Mouse (Mus musculus) CH12.LX (cell line): ENCODE measurements around the gene Ctbs. TPM values are rescaled to one million over a fixed set of nuclear protein-coding genes. Genes with fewer than 3 reads are reported as not detected.
"Not testable (repeated sequence)": the region's sequence is repeated elsewhere in the genome, so short reads cannot be mapped to it uniquely, and the experiment has no call there.

ENCODE experiments used
- DNase-seq: peaks from one replicate; pipeline ENCODE4 v3.0.0-alpha.2; 2013; ENCODE audit errors: extremely low read depth
- H3K27ac ChIP-seq: 2 replicates; pipeline ENCODE4 v1.5.1; 2012; ENCODE audit warnings: low read depth, mild to moderate bottlenecking, control low read depth, moderate library complexity; ENCODE audit not compliant: insufficient read depth
- H3K27me3 ChIP-seq: replicated peaks from 2 replicates; pipeline ENCODE3; 2012; ENCODE audit warnings: inconsistent platforms
- H3K36me3 ChIP-seq, 2 experiments: replicated peaks in 1 of 2; 2 replicates each; pipeline versions ENCODE3 to v1.6.1; 2012; ENCODE audit warnings: inconsistent platforms in 1 of 2, low read length in 1 of 2, mild to moderate bottlenecking in 1 of 2, mixed read lengths in 1 of 2, moderate library complexity in 1 of 2; ENCODE audit not compliant: control insufficient read depth in 1 of 2, insufficient read depth in 1 of 2
- H3K4me1 ChIP-seq, 2 experiments: 2 replicates each; pipeline ENCODE4 v1.6.1; 2012; ENCODE audit warnings: inconsistent platforms in 1 of 2, moderate library complexity in 1 of 2; ENCODE audit not compliant: insufficient read depth in 2 of 2, control insufficient read depth in 1 of 2
- H3K4me2 ChIP-seq: 2 replicates; pipeline ENCODE4 v1.6.1; 2012; ENCODE audit warnings: low read depth, mild to moderate bottlenecking, control low read depth; ENCODE audit not compliant: poor library complexity, insufficient read depth, severe bottlenecking
- H3K4me3 ChIP-seq, 3 experiments: fragments of 150-350 bp in 1 of 3; sonication (generic) in 1 of 3; replicated peaks in 1 of 3; 2 replicates each; pipeline versions ENCODE3 to v1.5.1; 2011 to 2012; ENCODE audit warnings: low read depth in 2 of 3, low read length in 2 of 3, mild to moderate bottlenecking in 2 of 3, moderate library complexity in 2 of 3, control low read depth in 1 of 3, improper control_type of control experiment in 1 of 3, inconsistent platforms in 1 of 3, mixed read lengths in 1 of 3; ENCODE audit not compliant: poor library complexity in 1 of 3
- H3K79me2 ChIP-seq: replicated peaks from 2 replicates; pipeline ENCODE4 v1.6.1; 2012; ENCODE audit warnings: mild to moderate bottlenecking, moderate library complexity; ENCODE audit not compliant: control insufficient read depth, poor library complexity, insufficient read depth, severe bottlenecking; ENCODE audit errors: extremely low read depth
- H3K9ac ChIP-seq: 2 replicates; pipeline ENCODE4 v1.6.1; 2012; ENCODE audit warnings: low read depth, mild to moderate bottlenecking, control low read depth, moderate library complexity; ENCODE audit not compliant: insufficient read depth
- H3K9me3 ChIP-seq: replicated peaks from 2 replicates; pipeline ENCODE3; 2012; ENCODE audit warnings: low read length, inconsistent platforms, mixed read lengths
- BHLHE40 ChIP-seq: IDR thresholded peaks from 2 replicates; pipeline ENCODE4 v1.6.1; 2011; ENCODE audit warnings: mild to moderate bottlenecking, low read depth, low read length, improper control_type of control experiment
- CHD2 ChIP-seq: IDR thresholded peaks from 2 replicates; pipeline ENCODE4 v1.6.1; 2011; ENCODE audit warnings: low read length, improper control_type of control experiment
- CTCF ChIP-seq, 2 experiments: IDR thresholded peaks in 1 of 2; conservative IDR thresholded peaks in 1 of 2; 2 replicates each; pipeline ENCODE4 v1.5.1; 2011 to 2012; ENCODE audit warnings: low read depth in 2 of 2, low read length in 2 of 2, improper control_type of control experiment in 1 of 2, inconsistent platforms in 1 of 2, mild to moderate bottlenecking in 1 of 2, moderate library complexity in 1 of 2
- GABPA ChIP-seq: IDR thresholded peaks from 2 replicates; pipeline ENCODE4 v1.6.1; 2012; ENCODE audit warnings: low read depth, low read length, improper control_type of control experiment, inconsistent platforms; ENCODE audit not compliant: insufficient replicate concordance
- HCFC1 ChIP-seq: IDR thresholded peaks from 2 replicates; pipeline ENCODE4 v1.6.1; 2012; ENCODE audit warnings: low read depth, mild to moderate bottlenecking, inconsistent platforms, low read length, improper control_type of control experiment
- KAT2A ChIP-seq: IDR thresholded peaks from 2 replicates; pipeline ENCODE4 v1.6.1; 2012; ENCODE audit warnings: low read length, improper control_type of control experiment, inconsistent platforms; ENCODE audit not compliant: insufficient replicate concordance
- MAFK ChIP-seq: IDR thresholded peaks from 2 replicates; pipeline ENCODE4 v1.6.1; 2011; ENCODE audit warnings: low read length, improper control_type of control experiment; ENCODE audit not compliant: insufficient replicate concordance
- MAZ ChIP-seq: IDR thresholded peaks from 2 replicates; pipeline ENCODE4 v1.6.1; 2012; ENCODE audit warnings: low read depth, mild to moderate bottlenecking, inconsistent platforms, low read length, improper control_type of control experiment, moderate library complexity
- NELFE ChIP-seq: IDR thresholded peaks from 2 replicates; pipeline ENCODE4 v1.6.1; 2011; ENCODE audit warnings: low read depth, low read length, improper control_type of control experiment
- PAX5 ChIP-seq: IDR thresholded peaks from 2 replicates; pipeline ENCODE4 v1.6.1; 2012; ENCODE audit warnings: low read length, inconsistent platforms, mixed read lengths
- POLR2A ChIP-seq: IDR thresholded peaks from 2 replicates; pipeline ENCODE4 v1.6.1; 2011; ENCODE audit warnings: low read depth, mild to moderate bottlenecking, improper control_type of control experiment, low read length
- RCOR1 ChIP-seq: conservative IDR thresholded peaks from 2 replicates; pipeline ENCODE4 v1.6.1; 2012; ENCODE audit warnings: low read depth, mild to moderate bottlenecking, inconsistent platforms, low read length, improper control_type of control experiment
- USF2 ChIP-seq: conservative IDR thresholded peaks from 2 replicates; pipeline ENCODE4 v1.6.1; 2011; ENCODE audit warnings: low read depth, low read length, improper control_type of control experiment
- ZKSCAN1 ChIP-seq: IDR thresholded peaks from 2 replicates; pipeline ENCODE4 v1.6.1; 2012; ENCODE audit warnings: low read depth, inconsistent platforms, low read length, improper control_type of control experiment, borderline replicate concordance
- ZMIZ1 ChIP-seq: IDR thresholded peaks from 2 replicates; pipeline ENCODE4 v1.6.1; 2012; ENCODE audit warnings: low read depth, mild to moderate bottlenecking, inconsistent platforms, low read length, improper control_type of control experiment
- dilution Hi-C: fragments of 300-500 bp; cut with MboI; formaldehyde crosslinking; loops from 2 replicates; pipeline ENCODE4 v1.14.3; 2020; ENCODE audit warnings: low sequenced_read_pairs; ENCODE audit not compliant: extremely low pct_unique_long_range_greater_than_20kb, extremely low pct_ligation_motif_present
- in situ Hi-C: fragments of 300-500 bp; cut with MboI; formaldehyde crosslinking; loops from 3 replicates; pipeline ENCODE4 v1.14.3; 2019; ENCODE audit warnings: low sequenced_read_pairs, low pct_ligation_motif_present, low pct_unique_long_range_greater_than_20kb, mixed read lengths
- polyA plus RNA-seq: library from polyadenylated mRNA; unstranded; fragments of >175 nt; gene quantifications from 2 replicates; pipeline ENCODE4 v1.2.1, GENCODE M21; 2012; ENCODE audit warnings: low read depth; ENCODE audit not compliant: insufficient read length
- total RNA-seq, 2 experiments: library from RNA; depleted of rRNA; stranded (reverse); fragments of 300-350 nt in 1 of 2; fragments of >200 nt in 1 of 2; gene quantifications; 2 replicates each; pipeline ENCODE4 v1.2.3; 2012 to 2014

Gene Ctbs
- total and polyA plus RNA-seq, 3 experiments: 21.4 to 48.8 (median 33.5) TPM

DNA sequence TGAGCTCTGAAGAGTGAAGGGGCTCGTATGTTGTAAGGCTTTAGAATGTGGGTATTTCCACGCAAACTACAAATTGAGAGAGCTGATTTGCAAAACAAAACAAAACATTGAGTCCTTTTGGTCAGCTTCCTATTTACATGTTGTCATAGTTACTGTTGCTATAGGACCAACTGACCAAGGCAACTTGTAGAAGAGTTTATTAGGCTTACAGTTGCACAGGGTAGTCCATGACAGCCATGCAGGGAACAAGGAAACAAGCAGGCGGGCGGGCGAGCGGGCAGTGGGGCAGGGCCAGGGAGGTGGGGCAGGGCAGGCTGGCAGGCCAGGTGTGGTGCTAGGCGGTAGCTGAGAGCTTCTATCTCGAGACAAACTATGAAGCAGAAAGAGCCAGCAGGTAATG, 23.1 kb upstream of the Ctbs start:
- Histone ChIP-seq H3K9me3 (no peaks in the 10 kb centered on the region), H3K4me3 (no peak overlapping the region), H3K36me3 (peaks cover 38 to 83% of the 10 kb centered on the region in 2 experiments), H3K27ac (no peak overlapping the region), H3K27me3 (no peaks in the 10 kb centered on the region), H3K4me2 (no peak overlapping the region), H3K4me1 (no peaks in the 10 kb centered on the region), H3K79me2 (no peaks in the 10 kb centered on the region), H3K9ac (no peak overlapping the region)
- no peak for TF ChIP-seq ZKSCAN1
- no peak for TF ChIP-seq MAFK
- TF ChIP-seq USF2: no peak
- no peak for TF ChIP-seq CTCF (conservative IDR thresholded peaks at IDR 0.05 in 1 of 2, IDR thresholded peaks at IDR 0.05 in 1 of 2; ENCODE audit: low read depth in 2 of 2, low read length in 2 of 2)
- TF ChIP-seq NELFE: no peak
- TF ChIP-seq BHLHE40: no peak
- TF ChIP-seq POLR2A: no peak
- no peak for DNase-seq
- in situ Hi-C loops: no loop called here
- dilution Hi-C loops: no loop called here

DNA sequence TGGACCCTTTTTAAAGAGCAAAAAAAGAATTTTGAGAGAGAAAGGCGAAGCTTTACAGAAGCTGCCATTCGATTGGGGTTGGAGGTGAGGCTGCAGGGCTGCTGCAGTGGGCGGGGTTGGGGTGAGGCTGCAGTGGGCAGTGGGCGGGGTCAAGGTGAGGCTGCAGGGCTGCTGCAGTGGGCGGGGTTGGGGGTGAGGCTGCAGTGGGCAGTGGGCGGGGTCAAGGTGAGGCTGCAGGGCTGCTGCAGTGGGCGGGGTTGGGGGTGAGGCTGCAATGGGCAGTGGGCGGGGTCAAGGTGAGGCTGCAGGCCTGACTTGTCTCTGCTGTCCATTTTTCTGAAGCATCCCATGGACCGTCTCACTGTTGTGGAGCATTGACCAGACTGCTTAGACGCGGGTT, 16.5 kb upstream of the Ctbs start:
- H3K27me3 ChIP-seq, H3K79me2 ChIP-seq, H3K27ac ChIP-seq, H3K9ac ChIP-seq, H3K9me3 ChIP-seq, dilution Hi-C loops, H3K4me3 ChIP-seq, H3K4me1 ChIP-seq, DNase-seq, in situ Hi-C loops, H3K4me2 ChIP-seq: not testable (repeated sequence)
- H3K36me3 ChIP-seq: peaks cover 43 to 85% of the 10 kb centered on the region in 2 experiments

DNA sequence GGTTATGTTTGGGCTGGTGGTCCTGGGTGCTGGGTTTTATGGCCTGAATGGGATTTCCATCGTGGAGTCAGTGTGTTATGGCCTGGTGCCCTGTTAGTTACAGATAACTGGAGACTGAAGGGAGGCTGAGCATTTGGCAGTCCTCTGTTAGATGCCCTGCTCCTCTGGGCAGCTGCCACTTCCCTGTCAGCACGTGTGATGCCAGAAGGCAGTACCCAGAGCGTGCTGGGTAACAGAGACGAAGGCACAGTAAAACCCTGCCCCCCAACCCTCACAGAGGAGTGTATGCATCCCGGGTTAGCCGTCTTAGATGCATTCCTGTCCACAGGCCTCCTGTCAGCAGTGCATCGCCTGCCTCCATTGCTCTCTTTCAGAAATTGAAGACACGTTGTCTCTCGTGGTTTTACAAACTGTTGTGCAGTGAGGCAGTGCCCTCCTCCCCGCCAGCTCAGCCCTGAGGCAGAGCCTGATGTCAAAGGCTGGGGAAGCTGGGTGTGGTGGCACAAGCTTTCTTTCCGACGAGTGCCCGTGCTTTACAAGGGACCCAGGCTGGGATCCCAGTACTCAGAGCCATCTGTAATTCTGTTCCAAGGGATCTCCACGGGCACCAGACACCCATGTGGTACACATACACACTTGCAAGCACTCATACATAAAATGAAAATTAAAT, 15.8 kb upstream of the Ctbs start:
- no peaks in the 10 kb centered on the region for H3K27me3 ChIP-seq
- H3K4me2 ChIP-seq: no peak overlapping the region
- H3K4me3 ChIP-seq: no peak overlapping the region
- no peaks in the 10 kb centered on the region for H3K9me3 ChIP-seq
- dilution Hi-C loops: no loop called here
- no peaks in the 10 kb centered on the region for H3K79me2 ChIP-seq
- DNase-seq: no peak
- peaks cover 45 to 85% of the 10 kb centered on the region in 2 experiments for H3K36me3 ChIP-seq
- in situ Hi-C loops: no loop called here
- TF ChIP-seq ZMIZ1: no peak
- TF ChIP-seq PAX5: no peak
- no peak for TF ChIP-seq MAZ
- TF ChIP-seq HCFC1: no peak
- TF ChIP-seq BHLHE40: no peak
- no peak for TF ChIP-seq KAT2A
- no peak for TF ChIP-seq RCOR1
- TF ChIP-seq GABPA: no peak
- TF ChIP-seq POLR2A: no peak
- TF ChIP-seq CHD2: no peak
- H3K9ac ChIP-seq: no peak overlapping the region
- H3K27ac ChIP-seq: no peak overlapping the region
- H3K4me1 ChIP-seq: no peaks in the 10 kb centered on the region
